Mouse (Mus musculus) intestine, embryonic 14.5 days (tissue): ENCODE measurements around the gene Usp12. TPM values are rescaled to one million over a fixed set of nuclear protein-coding genes. Genes with fewer than 3 reads are reported as not detected.
A peak's percentile ranks its signal among the peaks of the same experiment; 100 is the strongest.
"Not testable (repeated sequence)": the region's sequence is repeated elsewhere in the genome, so short reads cannot be mapped to it uniquely, and the experiment has no call there.

Source experiments
- ATAC-seq: fragments of 200-750 bp; cut with Nextera tagmentation; replicated peaks from 2 replicates; pipeline ENCODE4 v1.8.0; 2017; ENCODE audit warnings: low read depth, moderate number of reproducible peaks, moderate TSS enrichment, moderate library complexity; ENCODE audit not compliant: low FRiP score, low TSS enrichment
- DNase-seq: peaks from one replicate; pipeline ENCODE4 v3.0.0-alpha.2; 2018; ENCODE audit warnings: low spot score
- H3K27ac ChIP-seq: fragments of 300-500 bp; sonication (generic); 2 replicates; pipeline ENCODE4 v1.5.1; 2014; ENCODE audit warnings: low read depth, mild to moderate bottlenecking, control low read depth
- H3K27me3 ChIP-seq: fragments of 300-500 bp; sonication (generic); replicated peaks from 2 replicates; pipeline ENCODE4 v1.6.1; 2014; ENCODE audit warnings: low read length, control low read depth; ENCODE audit not compliant: control insufficient read depth, insufficient read depth
- H3K36me3 ChIP-seq: fragments of 300-500 bp; sonication (generic); 2 replicates; pipeline ENCODE4 v1.6.1; 2014; ENCODE audit warnings: low read length, control low read depth; ENCODE audit not compliant: control insufficient read depth, insufficient read depth
- H3K4me1 ChIP-seq: fragments of 300-500 bp; sonication (generic); replicated peaks from 2 replicates; pipeline ENCODE4 v1.6.1; 2014; ENCODE audit warnings: low read length, control low read depth, mixed read lengths; ENCODE audit not compliant: control insufficient read depth, insufficient read depth
- H3K4me2 ChIP-seq: fragments of 300-500 bp; sonication (generic); 2 replicates; pipeline ENCODE4 v1.6.1; 2014; ENCODE audit warnings: low read length
- H3K4me3 ChIP-seq: fragments of 300-500 bp; sonication (generic); 2 replicates; pipeline ENCODE4 v1.5.1; 2014; ENCODE audit warnings: low read depth, low read length, control low read depth, mixed read lengths
- H3K9ac ChIP-seq: fragments of 300-500 bp; sonication (generic); 2 replicates; pipeline ENCODE4 v1.6.1; 2014; ENCODE audit warnings: mild to moderate bottlenecking, low read length
- H3K9me3 ChIP-seq: fragments of 300-500 bp; sonication (generic); 2 replicates; pipeline ENCODE4 v1.6.1; 2016; ENCODE audit warnings: low read length, control low read depth; ENCODE audit not compliant: control insufficient read depth
- WGBS: fragments of 180-500 bp; shearing (Covaris S2); extraction: QIAGEN DNeasy Blood & Tissue Kit; methylation state at CpG from one replicate; pipeline ENCODE4 v1.1.7; 2014; 5-methylcytosine and 5-hydroxymethylcytosine counted together
- polyA plus RNA-seq: library from polyadenylated mRNA; unstranded; fragments of >200 nt; fragmentation: Nextera tagmentation; extraction: Ambion mirVana; gene quantifications from 2 replicates; pipeline ENCODE4 v1.2.1, GENCODE M21; 2014

Usp12 gene
- polyA plus RNA-seq, 1 experiment from 2014 or later: 19.2 TPM

DNA sequence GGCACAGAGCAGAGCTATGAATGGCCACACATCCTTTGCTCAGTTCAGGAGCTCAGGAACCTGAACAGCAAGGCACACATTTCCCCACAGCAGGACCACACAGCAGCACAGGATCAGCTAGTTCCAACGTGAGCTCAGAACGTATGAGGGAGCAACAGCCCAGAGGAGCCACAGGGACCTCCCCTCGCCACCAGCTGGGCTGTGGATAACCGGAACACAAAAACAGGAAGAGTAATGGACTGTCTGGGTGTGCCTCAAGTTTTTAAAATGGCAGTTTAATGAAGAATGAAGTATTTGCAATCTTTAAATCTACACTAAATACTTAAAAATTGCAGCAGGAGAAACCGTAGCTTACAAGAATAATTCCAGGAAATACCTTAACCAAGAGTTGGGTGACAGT lies 44.9 kb downstream of the Usp12 start:
- Histone ChIP-seq H3K9me3 (no peaks in the 10 kb centered on the region), H3K4me2 (no peak overlapping the region), H3K27me3 (no peaks in the 10 kb centered on the region), H3K27ac (no peak overlapping the region), H3K4me3 (no peak overlapping the region), H3K4me1 (no peaks in the 10 kb centered on the region), H3K9ac (no peak overlapping the region), H3K36me3 (peaks cover 64% of the 10 kb centered on the region)
- DNase-seq: no peak
- no peak for ATAC-seq
- 83% methylated on average over 5 of the region's 5 CpGs for WGBS

DNA sequence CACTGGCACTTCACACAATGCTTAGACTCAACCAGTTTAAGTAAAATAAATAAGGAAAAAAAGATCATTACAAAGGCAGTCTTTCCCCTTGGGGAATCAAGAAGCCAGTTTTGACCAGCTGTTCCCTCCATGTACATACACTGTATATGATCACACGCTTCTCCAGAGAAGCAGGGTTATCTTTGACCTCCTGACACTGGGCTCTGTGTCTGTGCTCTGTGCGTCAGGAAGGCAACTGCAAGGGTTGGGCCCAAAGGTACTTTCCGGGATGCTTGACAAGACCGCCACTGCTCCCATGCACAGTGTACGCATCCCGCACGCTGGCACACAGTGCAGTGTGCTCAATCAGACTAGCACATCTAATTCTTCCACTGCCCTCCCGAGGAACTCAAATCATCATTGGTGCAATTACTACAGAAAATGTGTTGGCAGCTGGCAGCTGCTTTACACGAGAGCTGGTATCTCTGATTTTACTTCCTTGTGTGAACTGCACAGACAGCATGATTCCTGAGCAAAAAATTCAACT lies 57.8 kb downstream of the Usp12 start:
- Histone ChIP-seq H3K9ac (no peak overlapping the region), H3K4me3 (no peak overlapping the region), H3K9me3 (no peaks in the 10 kb centered on the region), H3K36me3 (peaks cover 59% of the 10 kb centered on the region), H3K27me3 (no peaks in the 10 kb centered on the region), H3K4me1 (no peaks in the 10 kb centered on the region), H3K4me2 (no peak overlapping the region), H3K27ac (no peak overlapping the region)
- DNase-seq: no peak
- ATAC-seq: no peak
- 82% methylated on average over 9 of the region's 9 CpGs for WGBS

DNA sequence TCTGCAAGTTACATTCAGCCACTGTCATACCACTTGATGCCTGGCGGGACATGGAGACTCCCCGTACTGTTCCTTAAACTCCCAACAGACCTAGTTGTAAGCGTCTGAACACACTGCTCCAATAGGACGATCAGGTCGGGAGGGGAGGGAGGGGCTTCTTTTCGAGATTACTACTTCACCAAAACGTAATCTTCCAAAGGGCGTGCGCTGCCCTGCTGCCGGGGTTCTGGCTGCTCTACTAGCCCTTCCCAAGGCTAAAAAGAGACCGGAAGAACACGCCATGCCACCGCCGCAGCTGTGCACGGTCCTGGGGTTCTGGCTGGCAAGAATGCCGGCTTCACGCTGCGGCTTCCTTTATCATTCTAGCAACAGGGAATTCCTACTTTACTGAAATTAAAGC lies 58.5 kb downstream of the Usp12 start:
- no peak overlapping the region for H3K9ac ChIP-seq
- H3K27me3 ChIP-seq: no peaks in the 10 kb centered on the region
- H3K4me3 ChIP-seq: no peak overlapping the region
- H3K9me3 ChIP-seq: no peaks in the 10 kb centered on the region
- 81% methylated on average over 18 of the region's 18 CpGs for WGBS
- peaks cover 59% of the 10 kb centered on the region for H3K36me3 ChIP-seq
- H3K4me1 ChIP-seq: no peaks in the 10 kb centered on the region
- no peak for ATAC-seq
- H3K27ac ChIP-seq: no peak overlapping the region
- H3K4me2 ChIP-seq: no peak overlapping the region
- DNase-seq: no peak

DNA sequence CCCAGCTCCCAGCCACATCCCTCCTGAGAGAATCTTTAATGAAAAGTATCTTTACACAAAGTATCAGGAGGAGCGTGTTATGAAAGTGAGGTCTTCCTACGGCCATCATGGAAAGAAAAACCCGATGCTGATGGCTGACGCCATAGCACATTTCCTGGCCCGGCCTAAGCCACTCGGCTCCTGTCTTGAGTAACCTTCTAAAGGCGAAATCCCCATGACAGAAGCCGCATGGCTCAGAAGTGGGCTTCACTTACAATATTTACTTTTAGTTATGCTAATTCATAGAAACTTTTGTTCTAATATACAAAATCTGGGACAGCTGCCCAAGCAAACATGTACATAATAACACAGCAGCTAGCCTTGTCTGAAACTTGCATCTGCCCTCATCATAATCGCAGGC lies 59.8 kb downstream of the Usp12 start:
- not testable (repeated sequence) for H3K4me2 ChIP-seq, H3K4me3 ChIP-seq, H3K9ac ChIP-seq, H3K27me3 ChIP-seq, H3K4me1 ChIP-seq, H3K27ac ChIP-seq, DNase-seq, ATAC-seq, H3K9me3 ChIP-seq
- WGBS: 85% methylated on average over 1 of the region's 9 CpGs
- peaks cover 56% of the 10 kb centered on the region for H3K36me3 ChIP-seq

DNA sequence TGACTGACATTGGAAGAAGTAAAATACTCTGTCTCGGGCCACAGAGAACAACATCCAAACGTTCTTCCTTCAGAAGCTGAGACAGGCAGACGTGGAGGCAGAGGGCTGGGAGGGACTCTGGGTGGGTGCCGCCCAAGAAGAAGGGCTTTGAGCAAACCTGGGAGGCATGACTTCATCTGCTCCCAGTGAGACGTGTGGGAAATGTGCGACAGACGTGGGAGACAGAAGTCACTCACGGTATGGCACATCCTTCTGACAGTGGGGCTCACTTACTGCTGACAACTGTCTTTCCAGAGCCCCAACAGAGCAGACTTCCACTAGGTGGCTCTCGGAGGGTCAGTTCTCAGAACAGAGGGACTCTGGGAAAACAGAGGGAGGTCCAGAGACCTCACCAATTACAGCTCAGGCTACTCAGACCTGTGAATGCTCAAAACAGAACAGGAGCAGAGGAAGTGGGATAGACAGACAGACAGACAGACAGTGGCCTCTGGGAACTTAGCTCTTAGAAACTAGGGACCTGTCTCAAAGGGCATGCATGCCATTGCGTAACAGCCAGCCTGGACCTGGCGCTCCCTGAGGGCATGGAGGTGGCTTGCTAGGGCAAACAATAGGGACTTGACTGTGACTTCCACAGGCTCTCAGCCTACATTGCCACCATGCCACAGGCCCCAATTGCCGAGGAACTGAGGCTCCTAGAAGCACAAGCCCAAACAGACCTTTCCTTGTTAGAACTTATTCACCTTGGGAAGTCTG lies 60.7 kb downstream of the Usp12 start:
- ATAC-seq: no peak
- Histone ChIP-seq H3K36me3 (peaks cover 47% of the 10 kb centered on the region), H3K27me3 (no peaks in the 10 kb centered on the region), H3K27ac (no peak overlapping the region), H3K9ac (no peak overlapping the region), H3K4me2 (no peak overlapping the region), H3K4me1 (no peaks in the 10 kb centered on the region), H3K4me3 (no peak overlapping the region), H3K9me3 (no peaks in the 10 kb centered on the region)
- no peak for DNase-seq
- WGBS: 72% methylated on average over 12 of the region's 12 CpGs

DNA sequence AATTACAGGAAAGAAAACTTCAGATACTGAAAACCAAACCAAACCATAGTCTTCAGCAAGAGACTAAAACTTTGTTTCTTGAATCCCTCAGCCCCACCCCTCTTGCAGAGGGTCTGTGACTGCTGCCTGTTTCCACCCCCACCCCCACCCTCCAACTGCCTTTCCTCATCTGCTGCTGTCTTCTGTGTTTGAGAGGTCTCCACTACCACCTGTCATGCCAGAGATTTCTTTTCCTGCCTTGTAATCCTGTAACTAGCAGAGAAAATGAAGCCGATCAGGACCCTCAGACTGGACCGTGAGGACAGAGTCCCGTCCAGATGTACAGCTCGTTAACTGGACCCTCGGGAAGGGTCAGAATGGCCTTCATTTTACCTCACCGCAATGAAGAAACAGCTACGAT lies 61.4 kb downstream of the Usp12 start:
- H3K4me1 ChIP-seq: no peaks in the 10 kb centered on the region
- no peaks in the 10 kb centered on the region for H3K27me3 ChIP-seq
- H3K4me2 ChIP-seq: no peak overlapping the region
- H3K9ac ChIP-seq: no peak overlapping the region
- no peak for DNase-seq
- H3K9me3 ChIP-seq: no peaks in the 10 kb centered on the region
- H3K36me3 ChIP-seq: peaks cover 40% of the 10 kb centered on the region
- WGBS: 86% methylated on average over 7 of the region's 7 CpGs
- H3K27ac ChIP-seq: no peak overlapping the region
- ATAC-seq: 0 out of 2 replicates have a peak, but pooled peaks have one; percentile 33
- H3K4me3 ChIP-seq: no peak overlapping the region

DNA sequence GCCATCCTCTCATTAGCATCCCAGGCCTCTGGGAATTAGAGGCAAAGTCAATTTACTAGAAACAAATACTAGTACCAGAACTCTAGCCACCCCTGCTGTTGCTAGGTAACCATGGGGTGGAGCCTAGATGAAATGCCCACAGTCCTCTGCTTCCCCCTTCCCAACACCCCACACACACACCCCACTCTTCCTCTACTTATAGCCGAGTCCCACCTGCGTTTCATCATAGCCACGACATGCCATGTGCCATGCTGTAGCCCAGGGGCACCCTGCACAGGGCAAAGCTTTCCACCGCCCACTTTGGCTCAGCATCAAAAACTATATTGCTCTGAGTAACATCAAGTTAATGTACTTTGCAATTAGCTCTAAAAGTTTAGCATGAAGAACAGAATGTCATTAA lies 67.8 kb downstream of the Usp12 start:
- Histone ChIP-seq H3K4me2 (no peak overlapping the region), H3K4me3 (no peak overlapping the region), H3K36me3 (no peaks in the 10 kb centered on the region), H3K4me1 (peaks cover 5% of the 10 kb centered on the region), H3K9me3 (no peaks in the 10 kb centered on the region), H3K27ac (no peak overlapping the region), H3K9ac (no peak overlapping the region), H3K27me3 (no peaks in the 10 kb centered on the region)
- DNase-seq (no peak), ATAC-seq (no peak; the same call in 1 of the 2 replicates)
- 84% methylated on average over 4 of the region's 4 CpGs for WGBS

DNA sequence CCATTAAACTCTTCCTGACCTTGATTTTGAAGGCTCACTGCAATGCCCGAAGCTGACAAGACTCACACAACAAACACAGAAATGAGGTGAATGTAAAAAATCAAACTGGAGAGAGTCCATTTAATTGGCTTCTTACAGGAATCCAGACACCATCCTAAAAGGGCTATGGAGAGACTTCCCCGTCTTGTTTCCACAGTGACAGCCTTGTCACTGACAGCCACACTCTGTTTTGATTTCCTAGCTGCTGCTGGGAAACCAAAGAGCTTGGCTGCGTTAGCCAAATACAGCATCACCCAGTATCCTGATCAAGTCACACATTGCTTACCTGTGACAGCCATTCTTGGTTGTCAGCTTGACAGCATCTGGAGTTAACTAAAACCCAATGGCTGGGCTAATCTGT lies 69.8 kb downstream of the Usp12 start:
- no peak for DNase-seq
- Histone ChIP-seq H3K4me3 (no peak overlapping the region), H3K27ac (no peak overlapping the region), H3K9ac (no peak overlapping the region), H3K36me3 (no peaks in the 10 kb centered on the region), H3K4me2 (no peak overlapping the region), H3K27me3 (no peaks in the 10 kb centered on the region), H3K4me1 (peaks cover 5% of the 10 kb centered on the region), H3K9me3 (no peaks in the 10 kb centered on the region)
- 55% methylated on average over 3 of the region's 3 CpGs for WGBS
- ATAC-seq: no peak

DNA sequence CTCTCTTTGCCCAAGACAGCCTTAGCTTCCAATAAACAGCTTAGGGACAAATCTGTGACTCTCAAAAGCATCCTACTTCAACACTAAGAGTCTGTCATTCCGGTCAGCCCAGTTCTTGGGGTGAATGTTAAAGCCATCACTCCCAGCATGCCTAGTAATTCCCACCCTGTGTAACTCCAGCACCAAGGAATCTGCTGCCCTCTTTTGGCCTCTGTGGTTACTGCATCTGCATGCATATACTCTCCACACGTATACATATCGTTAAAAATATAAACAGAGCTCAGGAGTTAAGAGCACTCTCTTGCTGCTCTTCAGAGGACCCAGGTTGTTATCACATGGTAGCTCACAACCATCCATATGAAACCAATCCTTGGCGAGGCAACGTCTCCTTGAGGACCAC lies 71.4 kb downstream of the Usp12 start:
- 89% methylated on average over 5 of the region's 5 CpGs for WGBS
- H3K4me3 ChIP-seq: no peak overlapping the region
- H3K27ac ChIP-seq: no peak overlapping the region

More for the DNA sequence above, 71.4 kb downstream of the Usp12 start:
- DNase-seq (no peak), ATAC-seq (no peak)
- H3K9me3 ChIP-seq: no peaks in the 10 kb centered on the region
- no peaks in the 10 kb centered on the region for H3K27me3 ChIP-seq
- no peaks in the 10 kb centered on the region for H3K36me3 ChIP-seq
- H3K4me2 ChIP-seq: no peak overlapping the region
- H3K4me1 ChIP-seq: peaks cover 5% of the 10 kb centered on the region
- no peak overlapping the region for H3K9ac ChIP-seq
